Mouse (Mus musculus): ENCODE results near the gene Med22. TPM values are rescaled to one million over a fixed set of nuclear protein-coding genes. Genes with fewer than 3 reads are reported as not detected.

Gene Med22
- total RNA-seq (2017), result 9.1 to 14.0 TPM (median 13.6 TPM) in 3 replicates

DNA sequence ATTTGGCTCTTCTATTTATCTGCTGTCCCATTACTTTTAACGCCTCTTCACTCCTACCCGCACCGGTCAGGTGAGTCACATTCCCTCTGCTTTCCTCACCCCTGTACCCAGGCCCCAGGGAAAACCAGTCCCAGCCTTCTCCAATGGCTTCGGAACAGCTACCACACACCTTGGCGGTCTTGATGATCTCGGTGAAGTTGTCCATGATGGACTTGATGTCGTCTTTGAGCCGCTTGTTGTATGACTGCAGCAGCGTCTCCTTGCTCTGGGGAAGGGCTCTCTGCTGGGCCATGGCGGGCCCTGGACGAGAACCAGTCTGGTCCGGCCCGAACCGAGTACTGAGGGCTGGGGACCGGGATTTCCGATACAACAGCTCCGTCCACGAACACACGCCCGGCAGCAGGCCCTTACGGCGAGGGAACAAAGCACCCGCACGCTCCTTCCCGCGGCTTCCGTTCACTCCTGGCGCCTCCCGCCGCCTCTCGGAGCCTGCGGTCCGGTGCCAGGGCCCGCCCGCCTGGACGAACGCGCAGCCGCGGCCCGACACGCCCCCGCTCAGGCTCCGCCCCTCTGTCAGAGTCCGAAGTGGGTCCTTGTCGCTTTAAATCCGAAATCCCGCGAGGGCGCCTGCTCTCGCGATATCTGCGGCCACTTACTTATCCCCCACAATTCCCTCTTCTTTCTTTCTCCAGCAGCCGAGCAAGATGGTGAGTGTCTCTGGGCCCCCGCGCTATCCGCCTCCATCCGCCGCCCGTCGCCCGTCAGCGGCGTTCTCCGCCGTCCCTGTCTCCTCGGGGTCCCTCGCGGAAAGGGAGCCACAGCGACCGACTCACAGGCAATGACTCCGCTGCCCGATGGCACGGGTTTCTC, at the start of gene Med22, which contains the start of gene Rpl7a:
Gene Med22, minus strand, starts transcription at position 554 of the 870 bp plus-strand sequence.
Gene Rpl7a, plus strand, starts transcription at position 641 of the 870 bp plus-strand sequence.
- peak; percentile 80 for ATAC-seq (replicated peaks; ENCODE audit: insufficient number of reproducible peaks, low FRiP score, low TSS enrichment, poor library complexity, severe bottlenecking)

- ATAC-seq (replicated peaks; ENCODE audit: insufficient number of reproducible peaks, low FRiP score, low TSS enrichment, poor library complexity, severe bottlenecking), result no peak
These were observed 47.0 kb upstream of the Med22 start for GRCm38 (mm10) chr2:26957488-26957859.

- ATAC-seq (replicated peaks; ENCODE audit: insufficient number of reproducible peaks, low FRiP score, low TSS enrichment, poor library complexity, severe bottlenecking), result no peak
These were observed 46.5 kb upstream of the Med22 start for GRCm38 (mm10) chr2:26956811-26957487.

GRCm38 (mm10) chr2:26954735-26955395, 44.4 kb upstream of the Med22 start:
- ATAC-seq (replicated peaks; ENCODE audit: insufficient number of reproducible peaks, low FRiP score, low TSS enrichment, poor library complexity, severe bottlenecking), result no peak

DNA sequence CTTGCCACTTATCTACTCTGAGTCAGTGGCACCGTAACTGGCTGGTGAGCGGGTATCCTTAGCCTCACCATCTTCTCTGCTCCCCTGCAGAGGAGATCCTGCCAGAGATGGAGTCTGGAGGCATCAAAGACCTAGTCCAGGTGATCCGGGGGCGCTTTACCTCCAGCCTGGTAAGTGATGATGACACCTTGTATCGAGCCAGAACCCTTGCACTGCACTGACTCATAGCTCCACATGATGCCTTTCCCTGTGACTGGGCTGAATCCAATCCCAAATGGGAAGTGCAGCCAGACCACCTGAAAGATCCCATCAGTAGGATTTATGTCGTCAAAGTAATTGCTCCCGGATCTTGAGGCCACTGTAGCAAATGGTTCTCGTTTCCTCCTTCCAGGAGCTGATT, 42.4 kb upstream of the Med22 start:
- ATAC-seq (replicated peaks; ENCODE audit: insufficient number of reproducible peaks, low FRiP score, low TSS enrichment, poor library complexity, severe bottlenecking), result no peak

DNA sequence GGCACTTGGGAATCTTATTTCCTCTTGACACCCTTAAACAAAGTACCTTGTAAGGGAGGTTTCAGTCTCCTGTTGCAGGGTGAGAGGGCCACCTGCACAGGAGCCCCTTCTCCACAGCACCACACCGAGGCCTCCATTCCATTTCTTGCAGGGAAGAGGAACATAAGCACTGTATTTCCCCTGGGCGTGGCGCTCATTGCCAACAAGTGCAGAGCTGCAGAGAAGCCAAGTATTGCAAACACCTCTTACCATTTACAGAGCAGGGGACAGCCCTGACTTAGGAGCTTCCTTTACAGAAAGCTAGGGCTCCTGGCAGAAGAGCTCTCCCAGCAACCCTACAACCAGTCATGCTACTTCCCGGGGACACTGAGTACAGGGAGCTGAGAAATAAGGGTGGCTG, 41.7 kb upstream of the Med22 start:
- ATAC-seq (replicated peaks; ENCODE audit: insufficient number of reproducible peaks, low FRiP score, low TSS enrichment, poor library complexity, severe bottlenecking), result no peak

DNA sequence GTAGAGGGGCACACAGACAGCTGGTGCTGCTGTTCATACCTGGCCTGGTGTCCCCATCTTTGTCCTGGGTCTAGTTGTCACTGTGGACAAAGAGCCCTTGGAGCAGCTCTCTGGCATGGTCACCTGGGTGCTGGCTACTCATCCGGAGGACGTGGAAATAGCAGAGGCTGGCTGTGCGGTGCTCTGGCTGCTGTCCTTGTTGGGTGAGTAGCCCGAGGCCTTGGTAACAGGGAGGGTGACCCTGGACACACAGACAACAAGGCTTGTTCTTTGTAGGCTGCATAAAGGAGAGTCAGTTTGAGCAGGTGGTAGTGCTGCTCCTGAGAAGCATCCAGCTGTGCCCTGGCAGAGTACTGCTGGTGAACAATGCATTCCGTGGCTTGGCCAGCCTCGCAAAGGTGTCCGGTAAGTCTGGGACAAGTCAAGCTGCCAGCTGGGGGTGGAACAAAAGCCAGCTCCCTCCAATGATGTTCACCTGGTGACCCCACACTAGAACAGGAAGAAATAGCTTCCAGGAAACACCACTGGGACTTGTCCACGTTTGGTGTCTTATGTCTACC, 40.9 kb upstream of the Med22 start:
- ATAC-seq (replicated peaks; ENCODE audit: insufficient number of reproducible peaks, low FRiP score, low TSS enrichment, poor library complexity, severe bottlenecking), result no peak

GRCm38 (mm10) chr2:26950411-26950810, 39.9 kb upstream of the Med22 start:
- ATAC-seq (replicated peaks; ENCODE audit: insufficient number of reproducible peaks, low FRiP score, low TSS enrichment, poor library complexity, severe bottlenecking), result no peak

- no peak for ATAC-seq (replicated peaks; ENCODE audit: insufficient number of reproducible peaks, low FRiP score, low TSS enrichment, poor library complexity, severe bottlenecking)
These were observed 32.8 kb upstream of the Med22 start for GRCm38 (mm10) chr2:26943253-26943652.

DNA sequence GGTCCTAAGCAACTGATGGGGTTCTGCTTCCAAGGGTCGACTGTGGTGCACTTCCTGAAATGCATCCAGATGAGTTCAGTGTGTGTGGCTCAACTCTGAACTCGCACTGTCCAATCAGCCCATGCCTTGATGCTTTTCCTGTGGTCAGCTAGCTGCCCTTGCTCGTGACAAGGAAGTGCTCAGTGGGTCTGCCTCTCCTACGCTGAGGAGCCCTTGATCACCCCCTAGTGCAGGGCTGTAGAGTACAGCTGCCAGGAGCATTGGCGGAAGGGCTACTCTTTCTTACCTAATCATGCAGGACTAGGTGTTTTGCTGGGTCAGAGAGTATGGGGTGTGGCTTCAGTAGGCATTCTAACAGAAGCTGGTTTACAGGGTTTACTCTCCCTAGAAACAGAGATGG, 31.1 kb upstream of the Med22 start:
- ATAC-seq (replicated peaks; ENCODE audit: insufficient number of reproducible peaks, low FRiP score, low TSS enrichment, poor library complexity, severe bottlenecking), result peak; percentile 78

DNA sequence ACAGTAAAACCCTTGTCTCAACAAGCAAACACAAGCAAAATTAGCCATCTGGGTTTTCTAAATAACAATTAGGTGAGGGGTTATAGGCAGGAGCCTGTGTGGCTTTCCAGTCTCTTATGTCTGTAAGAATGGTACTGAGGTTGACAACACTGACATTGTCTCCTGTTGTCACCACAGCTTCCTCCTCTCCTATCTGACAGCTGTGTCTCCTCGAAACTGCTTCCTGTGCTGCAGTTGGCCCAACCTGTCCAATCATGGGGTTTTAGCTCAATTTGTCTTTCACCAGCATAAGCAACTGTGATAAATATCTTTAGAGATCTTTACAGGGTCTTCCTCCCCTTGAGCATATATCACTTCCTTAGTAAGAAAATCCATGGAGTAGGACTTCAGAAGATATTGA, 25.9 kb upstream of the Med22 start:
- no peak for ATAC-seq (replicated peaks; ENCODE audit: insufficient number of reproducible peaks, low FRiP score, low TSS enrichment, poor library complexity, severe bottlenecking)

GRCm38 (mm10) chr2:26935286-26935685, 24.8 kb upstream of the Med22 start:
- ATAC-seq (replicated peaks; ENCODE audit: insufficient number of reproducible peaks, low FRiP score, low TSS enrichment, poor library complexity, severe bottlenecking), result no peak

DNA sequence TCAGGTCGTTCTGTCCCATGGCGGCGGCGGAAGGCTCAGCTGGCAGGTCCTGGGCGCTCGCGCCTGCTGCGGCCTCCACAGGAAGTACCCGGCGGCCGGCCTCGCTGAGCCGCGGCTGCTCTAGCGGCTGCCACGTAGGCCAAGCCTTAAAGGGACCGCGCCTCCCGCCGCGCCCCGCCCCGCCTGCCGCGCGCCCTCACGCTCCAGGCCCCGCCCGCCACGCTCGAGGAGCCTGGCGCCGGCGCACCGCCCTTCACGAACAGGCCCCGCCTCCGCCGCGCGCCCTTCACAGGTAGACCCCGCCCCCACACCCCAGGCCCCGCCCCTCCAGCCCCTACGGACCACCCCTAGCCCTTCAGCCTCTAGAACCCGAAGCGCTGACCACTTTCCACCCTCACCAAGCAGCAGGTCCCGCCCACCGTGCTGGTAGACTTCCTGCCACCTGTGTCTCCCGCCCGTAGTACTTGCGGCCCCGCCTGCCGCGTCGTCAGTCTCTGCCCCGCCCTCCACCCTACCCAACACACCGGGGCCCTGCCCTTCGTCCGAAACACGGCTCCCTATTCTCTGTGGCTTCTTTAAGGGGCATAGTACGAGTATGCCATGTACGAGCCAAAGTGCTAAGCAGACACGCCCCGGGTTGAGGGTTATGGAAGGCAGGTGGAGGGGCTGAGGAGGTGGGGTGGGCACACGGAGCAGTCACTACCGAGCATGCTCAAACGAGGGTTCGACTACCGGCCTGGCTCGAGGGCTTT, 23.0 kb upstream of the Med22 start, which contains the start of the genes Surf4 and Stkld1:
Gene Surf4, minus strand, starts transcription at position 625 of the 752 bp plus-strand sequence.
Gene Stkld1, plus strand, starts transcription at position 744 of the 752 bp plus-strand sequence.
- ATAC-seq (replicated peaks; ENCODE audit: insufficient number of reproducible peaks, low FRiP score, low TSS enrichment, poor library complexity, severe bottlenecking), result peak; percentile 75

DNA sequence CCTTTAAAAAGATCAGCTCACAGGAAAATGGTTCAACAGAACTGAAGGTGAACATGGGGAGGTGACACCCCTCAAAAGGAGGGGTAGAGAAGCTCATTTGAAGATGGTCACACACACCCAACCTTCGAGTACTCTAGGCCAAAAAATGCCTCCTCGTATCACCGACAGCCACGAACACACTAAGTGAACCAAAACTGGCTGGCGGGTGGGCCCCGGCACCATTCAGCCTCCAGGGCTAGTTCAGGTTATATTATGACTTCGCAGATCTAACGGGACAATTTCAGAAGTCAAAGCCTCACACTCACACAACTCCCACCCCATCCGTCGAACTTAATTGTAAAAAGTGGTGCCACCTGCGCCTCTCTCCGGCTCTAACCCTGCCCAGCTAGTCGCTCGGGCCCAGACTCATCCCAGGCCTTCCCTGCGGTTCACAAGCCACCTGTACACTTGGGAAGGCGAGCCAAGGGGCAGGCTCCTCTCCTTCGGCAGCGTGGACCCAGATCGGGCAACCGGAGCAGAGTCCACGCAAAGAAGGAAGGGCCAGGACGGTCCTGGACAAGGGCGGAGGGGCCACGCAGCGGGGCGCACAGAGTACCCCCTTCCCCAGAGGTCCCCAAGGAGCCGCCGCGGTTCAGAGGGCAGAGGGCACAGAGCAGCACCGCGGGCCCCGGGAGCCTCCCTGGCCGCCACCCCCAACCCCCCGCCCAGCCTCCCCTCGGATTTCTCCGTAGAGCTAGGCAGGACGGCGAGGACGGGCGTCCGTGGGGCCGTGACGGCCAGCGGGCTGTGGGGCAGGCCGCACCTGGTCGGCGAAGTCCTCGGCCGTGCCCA, 22.2 kb upstream of the Med22 start:
- ATAC-seq (replicated peaks; ENCODE audit: insufficient number of reproducible peaks, low FRiP score, low TSS enrichment, poor library complexity, severe bottlenecking), result no peak

DNA sequence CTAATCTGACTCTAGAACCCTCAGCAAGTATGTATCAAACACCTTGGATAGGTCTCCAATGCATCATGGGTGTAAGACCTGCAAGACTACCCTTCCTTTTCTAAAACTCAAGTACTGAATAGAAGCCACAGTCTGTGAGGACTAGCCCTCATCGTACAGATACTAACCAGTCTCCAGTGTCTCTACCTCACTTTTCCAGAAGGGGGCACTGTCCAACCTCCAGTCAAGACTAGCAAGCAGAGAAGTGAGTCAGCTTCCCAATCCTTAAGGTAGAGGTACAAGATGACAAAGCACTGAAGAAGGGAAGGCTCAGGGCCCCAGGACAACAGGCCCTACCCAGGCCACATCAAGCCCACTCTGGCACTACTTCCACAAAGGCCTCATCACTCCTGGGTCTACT, 19.9 kb upstream of the Med22 start:
- peak; percentile 32; the same call in 1 of the 2 replicates for ATAC-seq (replicated peaks; ENCODE audit: insufficient number of reproducible peaks, low FRiP score, low TSS enrichment, poor library complexity, severe bottlenecking)

DNA sequence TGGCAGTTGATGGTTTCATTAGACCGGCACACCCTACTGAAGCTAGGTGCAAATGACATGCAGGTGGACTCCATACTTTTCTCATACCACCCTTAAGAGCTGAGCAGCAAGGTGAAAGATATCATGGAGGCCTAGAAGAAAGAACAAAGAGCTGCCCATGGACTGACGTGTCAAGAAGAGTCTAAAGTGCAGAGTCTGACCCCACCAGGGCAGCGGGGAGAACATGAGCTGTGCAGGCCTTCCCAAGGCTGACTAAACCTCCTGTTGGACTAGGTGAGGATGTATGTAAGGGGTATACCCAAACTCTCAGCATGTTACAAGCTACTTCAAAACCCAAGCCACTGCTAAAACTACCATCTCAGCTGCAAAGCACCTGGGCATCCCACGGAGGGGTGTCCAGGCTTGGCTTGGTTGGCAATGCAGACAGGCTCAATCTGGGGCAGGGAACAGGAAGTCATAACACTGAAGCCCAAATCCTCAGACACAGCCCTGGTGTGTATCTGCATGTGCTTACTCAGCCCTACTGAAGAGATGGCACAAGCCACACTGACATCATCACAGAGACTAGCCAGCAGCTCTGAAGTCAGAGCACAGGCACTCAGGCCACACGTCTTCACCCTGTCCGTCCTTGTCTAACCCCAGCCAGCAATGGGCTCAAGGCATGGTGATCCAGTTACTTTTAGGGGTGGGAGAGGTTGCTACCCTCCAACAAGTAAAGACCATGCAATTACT, 17.4 kb upstream of the Med22 start:
- ATAC-seq (replicated peaks; ENCODE audit: insufficient number of reproducible peaks, low FRiP score, low TSS enrichment, poor library complexity, severe bottlenecking), result no peak

DNA sequence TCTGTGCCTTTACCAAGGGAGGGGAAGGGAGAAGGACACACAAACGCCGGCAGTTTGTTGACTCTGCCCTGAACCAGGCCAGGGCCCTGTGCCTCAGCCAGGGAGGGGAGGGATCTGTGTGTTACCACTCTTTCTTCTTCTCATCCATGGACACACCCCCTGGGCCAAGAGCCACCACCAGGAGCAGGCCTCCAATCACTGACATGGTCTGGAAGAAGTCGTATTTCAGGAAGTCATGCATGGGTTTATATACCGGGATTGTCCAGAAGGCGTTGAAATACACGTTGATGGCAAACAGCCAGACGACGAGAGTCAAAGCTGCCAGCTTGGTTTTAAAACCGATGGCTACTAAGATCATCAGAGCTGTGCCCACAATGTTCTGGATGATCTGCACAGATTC, 11.3 kb upstream of the Med22 start:
- ATAC-seq (replicated peaks; ENCODE audit: insufficient number of reproducible peaks, low FRiP score, low TSS enrichment, poor library complexity, severe bottlenecking), result no peak
